Mouse (Mus musculus) common myeloid progenitor, adult 5-6 weeks (primary cell): ENCODE results near the gene Caln1. TPM values are rescaled to one million over a fixed set of nuclear protein-coding genes. Genes with fewer than 3 reads are reported as not detected.
A peak's percentile ranks its signal among the peaks of the same experiment; 100 is the strongest.

Experiments
- ATAC-seq: replicated peaks from 2 replicates; pipeline ENCODE4 v1.8.0; 2016; ENCODE audit warnings: low read depth, mild to moderate bottlenecking, moderate TSS enrichment, inconsistent platforms; ENCODE audit not compliant: poor library complexity, severe bottlenecking
- total RNA-seq: library from RNA; stranded (forward); fragments of 200-1000, 187-1606 nt; gene quantifications from 2 replicates; pipeline ENCODE4 v1.2.3, GENCODE M21; 2017

The Caln1 gene
- total RNA-seq, 1 experiment from 2014 or later, result not detected

DNA sequence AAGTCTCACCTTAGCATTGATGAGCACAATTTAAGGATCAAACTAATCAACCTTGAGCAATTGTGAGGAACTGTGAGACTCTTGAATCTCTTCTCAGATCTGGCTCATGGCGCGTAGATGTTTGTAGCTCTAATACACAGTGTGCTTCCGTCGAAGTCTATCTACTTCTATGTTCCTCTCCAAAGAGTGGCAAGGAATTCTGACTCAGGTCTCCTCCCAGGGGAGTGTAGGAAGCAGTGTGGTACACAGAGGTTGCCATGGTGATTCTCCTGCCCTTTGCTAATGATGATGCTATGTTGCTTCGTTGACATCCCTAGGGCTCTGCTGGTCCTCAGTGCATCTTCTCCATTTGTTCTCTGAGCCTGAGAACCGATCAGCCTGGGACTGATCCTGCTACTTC is 403.2 kb downstream of the Caln1 start:
- no peak for ATAC-seq

DNA sequence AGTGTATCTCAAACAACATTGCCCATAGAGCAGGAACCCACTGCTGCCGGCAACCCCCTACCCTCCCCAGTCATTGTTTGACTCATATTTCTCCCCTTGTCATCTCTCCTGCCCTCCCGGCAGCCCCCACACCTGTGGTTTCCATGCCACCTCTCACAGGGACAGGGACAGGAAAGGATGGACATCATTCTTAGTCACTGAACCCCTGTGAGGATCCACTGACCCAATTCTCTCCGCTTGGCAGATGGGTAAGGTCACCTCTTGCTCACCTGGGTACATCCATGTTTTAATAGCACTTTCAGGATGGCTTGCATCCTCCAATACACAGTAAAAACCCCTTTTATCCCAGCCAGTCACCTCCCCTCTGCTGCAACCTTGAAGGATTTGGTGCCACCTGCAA is 405.7 kb downstream of the Caln1 start:
- ATAC-seq, result no peak

DNA sequence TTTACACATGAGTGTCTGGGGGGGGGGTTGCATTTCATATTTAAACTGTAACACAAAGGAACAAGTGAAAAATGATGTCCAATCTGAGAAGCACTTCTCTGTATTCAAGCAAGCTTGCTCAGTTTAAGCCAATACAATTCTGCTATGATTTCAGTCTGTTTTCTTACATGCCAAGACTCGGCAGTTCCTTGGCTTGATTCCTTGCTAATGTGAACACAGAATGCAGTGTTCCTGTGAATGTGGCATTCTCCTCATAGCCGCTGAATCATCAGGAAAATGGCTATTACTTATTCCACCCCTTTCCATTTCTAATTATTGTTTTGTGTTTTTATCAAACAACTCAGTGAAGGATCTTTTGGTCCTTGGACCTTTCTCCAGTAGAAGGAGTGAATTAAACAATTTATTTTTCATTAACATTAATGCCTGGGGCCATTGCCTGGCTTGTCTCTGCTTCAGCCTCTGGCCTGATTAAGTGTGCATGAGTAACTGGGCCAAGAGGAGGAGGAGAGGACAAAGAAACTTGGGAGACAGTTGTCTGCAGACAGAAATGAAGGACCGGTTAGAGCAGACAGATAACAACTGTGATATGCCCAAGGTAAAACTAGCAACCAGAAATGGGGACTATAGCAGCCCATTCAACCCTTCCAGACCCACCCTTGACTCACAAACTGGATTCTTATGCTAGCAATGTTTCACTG is 423.6 kb downstream of the Caln1 start:
- no peak for ATAC-seq

DNA sequence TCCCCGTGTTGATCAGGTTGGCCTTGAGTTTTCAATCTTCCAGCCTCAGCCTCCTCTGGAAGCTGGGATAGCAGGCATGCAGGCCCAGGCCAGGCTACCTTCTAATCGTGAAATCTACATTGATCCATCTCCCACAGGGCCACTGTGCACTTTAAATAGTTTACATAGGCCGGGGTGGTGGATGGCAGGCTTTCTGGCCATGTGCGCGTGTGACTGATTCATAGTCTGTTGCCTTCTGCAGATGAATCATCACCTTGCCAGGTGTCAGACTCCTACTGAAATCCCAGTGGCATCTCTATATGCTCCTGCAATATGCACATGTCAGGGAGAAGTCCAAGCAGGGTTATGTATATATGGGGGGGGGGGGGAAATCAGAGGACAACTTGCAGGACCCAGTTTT is 428.5 kb downstream of the Caln1 start:
- no peak for ATAC-seq

DNA sequence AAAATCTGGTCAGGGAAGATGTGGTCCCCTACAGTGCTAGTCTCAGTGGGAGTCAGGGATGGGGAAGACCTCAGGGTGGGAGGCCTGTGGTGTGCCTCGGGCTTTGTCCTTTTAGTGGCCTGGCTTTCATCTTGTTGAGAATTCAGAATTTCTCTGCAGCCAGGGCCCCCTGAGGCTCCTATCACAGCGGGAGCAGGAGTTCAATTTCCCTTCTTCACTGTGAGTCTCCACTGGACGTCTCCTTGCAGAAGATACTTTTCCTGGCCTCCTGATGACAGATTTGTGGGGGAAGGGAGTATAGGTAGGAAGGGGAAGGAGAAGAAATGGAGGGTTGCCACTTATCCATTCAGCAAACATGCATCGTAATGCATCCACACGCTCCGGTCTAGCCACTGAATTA is 441.1 kb downstream of the Caln1 start:
- no peak for ATAC-seq

DNA sequence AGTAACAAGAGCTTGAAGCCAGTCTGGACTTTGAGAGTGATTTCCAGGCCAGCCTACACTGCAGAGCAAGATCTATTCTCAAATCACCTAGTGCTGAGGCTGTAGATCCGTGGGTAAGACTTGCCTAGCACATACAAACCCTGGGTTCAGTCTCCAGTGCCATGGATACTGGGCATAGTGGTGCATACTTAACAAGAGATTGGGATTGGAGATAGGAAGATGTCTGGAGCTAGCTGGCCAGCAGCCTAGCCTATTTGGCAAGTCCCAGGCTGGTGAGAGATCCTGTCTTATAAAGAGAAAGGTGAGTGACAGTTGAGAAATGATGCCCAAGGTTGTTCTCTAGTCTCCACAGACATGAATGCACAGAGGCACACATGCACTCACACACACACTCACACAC is 441.6 kb downstream of the Caln1 start:
- no peak for ATAC-seq

DNA sequence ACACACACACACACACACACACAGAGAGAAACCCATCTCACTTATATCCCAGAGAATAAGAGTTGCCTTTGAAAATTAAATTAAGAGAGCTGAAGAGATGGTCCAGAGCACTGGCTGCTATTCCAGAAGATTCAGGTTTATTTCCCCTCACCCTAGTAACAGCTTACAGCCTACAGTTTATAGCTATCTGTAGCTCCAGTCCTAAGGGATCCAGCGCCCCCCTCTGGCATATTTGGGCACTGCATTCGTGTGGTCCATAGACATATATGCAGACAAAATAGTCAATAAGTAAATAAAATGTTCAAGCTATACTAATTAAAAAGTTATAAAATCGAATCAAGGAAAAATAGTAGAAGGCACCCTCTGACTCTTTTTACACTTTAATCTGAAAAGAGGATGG is 442.0 kb downstream of the Caln1 start:
- no peak for ATAC-seq

DNA sequence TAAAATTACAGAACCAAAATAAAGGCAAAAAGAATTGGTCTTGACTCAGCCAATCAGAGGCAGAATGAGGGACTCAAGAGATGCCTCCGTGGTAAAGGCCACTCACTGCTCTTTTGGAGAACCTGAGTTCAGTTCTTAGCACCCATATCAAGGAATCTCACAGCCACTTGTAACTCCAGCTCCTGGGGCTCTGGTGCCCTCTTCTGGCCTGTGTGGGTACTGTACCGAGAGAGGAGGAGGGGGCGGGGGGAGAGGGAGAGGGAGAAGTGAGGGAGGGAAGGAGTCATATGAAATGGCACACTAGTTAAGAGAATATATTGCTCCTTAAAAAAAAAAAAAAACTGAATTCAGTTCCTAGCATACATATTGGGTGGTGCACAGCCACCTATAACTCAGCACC is 442.7 kb downstream of the Caln1 start:
- no peak for ATAC-seq

DNA sequence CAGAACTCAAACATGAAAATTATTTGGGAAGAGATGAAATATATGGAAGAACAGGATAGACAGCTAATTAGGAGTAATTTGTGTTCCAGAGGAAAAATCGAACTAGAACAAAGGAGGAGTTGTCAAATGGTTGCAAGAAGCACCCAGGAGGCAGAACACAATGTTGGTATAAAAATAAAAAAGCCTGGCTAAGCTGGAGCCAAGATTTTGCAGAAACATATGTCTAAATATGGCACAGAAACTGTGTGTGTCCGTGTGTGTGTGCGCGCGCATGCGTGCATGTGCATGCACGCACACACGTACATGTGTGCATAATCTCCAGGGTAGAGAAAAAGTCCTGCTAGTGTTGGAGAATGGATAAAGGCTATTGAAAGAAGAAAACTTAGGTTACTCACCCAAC is 443.3 kb downstream of the Caln1 start:
- no peak for ATAC-seq

DNA sequence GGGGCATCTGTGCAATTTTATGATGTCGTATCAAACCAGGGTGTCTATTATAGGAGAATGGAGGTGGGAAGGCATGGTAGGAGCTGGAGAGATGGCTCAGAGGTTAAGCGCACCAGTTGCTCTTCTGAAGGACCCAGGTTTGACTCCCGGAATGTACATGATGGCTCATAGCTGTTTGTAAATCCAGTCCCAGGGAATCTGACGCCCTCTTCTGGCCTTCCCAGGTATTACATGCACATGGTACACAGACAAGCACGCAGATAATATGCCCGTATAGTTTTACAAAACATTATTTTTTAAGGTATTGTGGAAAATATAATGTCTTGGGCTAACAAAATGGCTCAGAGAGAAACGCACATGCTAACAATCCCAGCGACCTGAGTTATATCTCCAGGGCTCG is 443.8 kb downstream of the Caln1 start:
- ATAC-seq, result no peak

DNA sequence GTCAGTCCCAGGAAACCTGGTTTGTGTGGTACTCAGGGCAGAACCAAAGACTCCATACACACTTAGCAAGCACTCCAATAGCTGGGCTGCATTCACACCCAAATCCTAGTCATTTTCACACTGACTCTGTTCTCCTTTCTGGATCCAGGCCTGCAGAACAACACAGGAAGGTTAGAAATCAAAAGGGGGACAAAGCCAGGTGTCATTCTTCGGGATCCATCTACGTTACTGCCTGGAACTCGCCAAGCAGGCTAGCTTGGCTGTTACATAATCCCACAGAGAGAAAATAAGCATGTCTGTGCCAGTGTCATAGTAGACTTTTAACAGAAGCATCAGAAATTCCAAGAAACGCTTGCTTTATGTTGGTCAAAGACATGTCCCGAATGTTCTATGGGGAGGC is 446.1 kb downstream of the Caln1 start:
- no peak for ATAC-seq

DNA sequence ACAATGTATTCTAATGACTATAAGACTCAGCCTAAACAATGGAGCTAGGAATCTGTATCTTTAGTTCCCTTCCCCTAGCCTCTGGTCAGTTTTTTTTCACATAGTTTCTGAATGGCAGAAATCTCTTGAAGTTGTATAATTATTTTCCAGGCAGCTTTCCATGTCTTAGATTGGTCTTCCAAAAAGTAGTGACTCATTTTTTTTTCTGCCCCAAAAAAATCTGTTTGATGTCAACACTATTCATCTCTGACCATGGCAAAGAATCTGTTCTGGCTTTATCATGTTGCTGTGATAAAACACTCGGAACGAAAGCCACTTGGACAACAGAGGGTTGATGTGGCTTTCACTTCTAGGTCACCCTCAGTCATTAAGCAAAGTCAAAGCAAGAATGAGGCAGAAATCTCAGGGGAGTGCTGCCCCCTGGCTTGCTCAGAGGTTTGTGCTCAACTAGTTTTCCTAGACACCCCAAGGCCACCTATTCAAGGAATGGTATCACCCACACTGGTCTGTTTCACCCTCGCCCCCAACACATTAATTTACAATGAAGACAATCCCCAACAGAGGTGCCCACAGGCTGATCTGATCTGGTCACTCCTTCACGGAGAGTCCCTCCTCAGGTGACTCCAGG is 450.9 kb downstream of the Caln1 start:
- no peak for ATAC-seq

DNA sequence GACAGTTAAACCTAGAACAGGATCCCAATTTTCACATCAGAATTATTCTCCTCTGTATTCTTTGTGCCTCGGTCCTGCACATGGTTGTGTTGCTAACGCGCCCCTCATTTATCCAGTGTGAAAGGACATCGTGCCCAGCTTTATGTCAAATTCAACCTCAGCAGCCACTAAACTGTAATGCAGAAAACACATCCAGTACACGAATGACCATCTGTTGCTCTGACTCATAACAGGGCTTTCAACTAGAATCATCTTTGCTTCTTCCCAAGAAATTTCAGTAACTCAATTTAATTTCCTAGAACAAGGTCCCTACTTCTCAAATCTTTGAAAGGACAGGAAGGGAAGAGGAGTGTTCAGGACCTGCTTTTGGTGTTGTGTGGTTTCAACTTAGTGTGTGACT is 451.4 kb downstream of the Caln1 start:
- no peak for ATAC-seq

DNA sequence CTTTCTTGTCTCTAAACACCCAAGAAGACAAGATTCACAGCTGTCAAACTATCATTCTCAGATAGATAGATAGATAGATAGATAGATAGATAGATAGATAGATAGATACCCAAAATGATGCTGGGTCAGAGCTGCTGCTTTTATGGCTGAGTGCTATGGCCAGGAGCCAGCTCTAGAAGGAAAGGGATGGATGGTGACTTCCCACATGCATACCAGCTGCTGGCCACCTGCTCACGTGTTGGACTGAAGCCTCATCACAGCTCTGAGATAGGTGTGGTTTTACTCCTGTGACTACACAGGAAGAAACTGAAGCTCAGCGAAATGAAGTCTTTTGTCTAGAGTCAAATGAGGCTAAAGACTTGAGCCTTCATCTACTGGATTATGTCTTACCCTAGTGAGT is 456.5 kb downstream of the Caln1 start:
- ATAC-seq, result no peak

DNA sequence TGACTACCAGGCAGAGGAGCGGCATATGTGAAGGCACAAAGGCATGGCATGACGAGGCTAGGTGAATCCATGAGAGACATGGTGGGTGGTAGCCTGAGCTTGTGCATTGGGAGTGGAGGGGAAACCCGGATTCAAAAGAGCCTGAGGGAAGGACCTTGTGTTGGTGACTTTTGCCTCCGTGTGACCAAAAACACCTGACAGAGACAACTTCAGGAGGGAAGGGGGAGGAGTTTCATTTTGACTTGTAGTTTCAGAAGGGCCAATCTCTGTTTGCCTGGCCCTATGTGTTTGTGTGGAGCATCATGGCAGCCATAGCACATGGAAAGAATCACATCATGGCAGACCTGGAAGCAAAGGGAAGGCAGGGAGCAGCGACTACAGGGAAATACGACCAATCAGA is 479.3 kb downstream of the Caln1 start:
- ATAC-seq, result no peak

DNA sequence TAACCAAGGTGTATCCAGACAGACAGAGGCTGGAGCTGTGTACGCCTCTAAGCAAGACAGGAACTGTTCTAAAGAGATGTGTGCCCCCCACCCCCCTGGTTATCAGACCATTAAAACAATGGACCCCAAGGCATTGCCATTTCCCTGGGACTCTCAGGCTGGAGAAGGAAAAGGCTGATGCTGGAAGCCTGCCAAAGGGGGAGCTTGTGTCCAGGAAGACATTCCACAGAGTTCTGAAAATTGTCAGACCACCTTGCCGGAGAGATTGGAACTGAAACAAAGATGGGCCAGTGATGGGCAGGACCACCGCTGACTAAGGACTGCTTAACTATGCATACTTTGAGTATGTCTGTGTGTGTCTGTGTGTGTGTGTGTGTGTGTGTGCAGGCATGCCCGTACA is 480.4 kb downstream of the Caln1 start:
- ATAC-seq, result no peak

DNA sequence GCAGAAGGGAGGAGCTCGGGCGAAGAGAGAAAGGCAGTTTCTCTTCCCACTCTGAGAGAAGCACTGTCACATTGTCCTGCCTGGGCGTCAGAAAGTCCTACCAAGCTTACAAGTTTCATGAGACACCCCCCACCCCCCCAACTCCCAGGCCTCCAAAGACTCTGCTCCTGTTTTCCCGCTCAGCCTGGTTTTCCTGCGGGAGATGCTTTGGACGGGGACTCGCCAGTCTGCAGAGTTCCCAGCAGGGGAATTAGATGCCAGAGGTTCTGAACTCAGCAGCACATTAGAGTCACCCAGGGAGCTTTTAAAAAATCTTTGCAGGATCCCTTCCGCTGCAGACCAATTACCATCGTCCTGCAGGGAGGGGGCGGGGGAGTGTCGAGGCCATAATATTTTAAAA is 482.9 kb downstream of the Caln1 start:
- 0 out of 2 replicates have a peak, but pooled peaks have one; percentile 16 for ATAC-seq

DNA sequence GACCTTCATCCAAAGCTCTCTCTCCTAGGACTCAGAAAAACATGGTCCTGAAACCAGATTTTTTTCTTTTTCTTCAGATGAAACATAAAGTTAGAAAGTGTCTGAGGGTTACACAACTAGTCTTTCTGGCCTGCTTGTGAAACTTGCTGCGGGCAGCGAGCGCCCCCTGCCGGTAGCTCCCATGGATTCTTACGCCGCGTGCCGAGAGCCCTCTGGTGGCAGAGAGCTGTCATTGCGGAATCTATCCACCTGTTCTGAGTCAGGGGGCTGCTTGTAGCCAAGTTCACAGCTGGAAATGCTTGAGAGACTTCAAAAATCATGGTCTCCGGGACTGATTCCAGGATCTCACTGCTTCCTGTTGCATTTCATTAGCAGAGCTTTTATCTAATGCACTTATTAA is 484.1 kb downstream of the Caln1 start:
- peak; percentile 92 for ATAC-seq

DNA sequence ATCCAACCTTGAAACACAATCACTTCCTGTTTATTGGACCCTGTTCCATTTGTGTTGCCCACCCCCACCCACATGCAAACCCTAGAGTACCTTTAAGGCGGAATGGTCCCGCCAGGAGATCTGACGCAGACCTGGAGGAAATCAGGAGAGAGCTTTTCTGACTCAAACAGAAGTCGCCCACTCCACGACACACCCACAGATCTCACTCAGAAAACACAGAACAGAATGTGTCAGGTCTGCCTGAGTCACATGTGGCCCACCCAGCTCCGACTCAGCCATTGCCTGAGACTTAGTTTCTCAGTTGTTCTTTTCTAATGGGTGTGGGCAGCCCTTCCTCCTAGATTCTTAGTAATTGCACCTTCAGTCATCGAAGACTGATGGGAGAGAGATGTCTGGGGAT is 485.2 kb downstream of the Caln1 start:
- ATAC-seq, result no peak

DNA sequence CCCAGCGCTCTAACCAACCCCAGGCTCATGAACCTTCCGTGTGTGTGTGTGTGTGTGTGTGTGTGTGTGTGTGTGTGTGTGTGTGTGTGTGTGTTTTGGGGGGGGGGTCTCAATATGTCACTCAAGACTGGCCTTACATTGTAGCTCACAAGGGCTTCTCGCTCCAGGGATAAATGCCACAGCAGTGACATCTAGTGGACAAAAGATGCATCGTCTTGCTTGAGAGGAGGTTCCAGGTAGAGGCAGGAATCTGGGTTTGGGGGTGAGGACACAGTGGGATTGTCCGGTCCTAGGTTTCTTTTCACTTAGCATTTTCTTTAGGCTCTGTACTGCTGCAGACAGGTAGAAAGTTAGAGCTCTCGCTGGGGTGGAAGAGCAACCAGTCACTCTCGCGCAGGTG is 488.9 kb downstream of the Caln1 start:
- ATAC-seq, result peak; percentile 68

DNA sequence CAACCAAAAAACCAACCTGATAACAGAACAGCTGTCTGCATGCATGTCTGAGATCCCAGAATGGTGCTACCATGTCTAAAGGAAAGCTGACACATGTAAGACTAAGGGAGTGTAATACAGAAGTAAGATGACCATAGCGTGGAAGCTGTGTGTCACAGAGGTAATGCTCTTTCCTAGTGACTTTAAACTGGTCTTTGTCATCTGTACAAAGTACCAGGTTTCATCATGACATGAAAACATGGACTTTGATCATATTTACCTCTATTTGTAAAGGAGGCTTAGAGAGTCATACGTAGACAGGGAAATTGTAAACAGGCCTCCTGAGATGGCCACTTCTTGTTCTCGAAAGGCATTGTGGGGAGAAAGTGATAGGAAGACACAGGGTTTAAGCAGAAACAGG is 489.5 kb downstream of the Caln1 start:
- ATAC-seq, result no peak

DNA sequence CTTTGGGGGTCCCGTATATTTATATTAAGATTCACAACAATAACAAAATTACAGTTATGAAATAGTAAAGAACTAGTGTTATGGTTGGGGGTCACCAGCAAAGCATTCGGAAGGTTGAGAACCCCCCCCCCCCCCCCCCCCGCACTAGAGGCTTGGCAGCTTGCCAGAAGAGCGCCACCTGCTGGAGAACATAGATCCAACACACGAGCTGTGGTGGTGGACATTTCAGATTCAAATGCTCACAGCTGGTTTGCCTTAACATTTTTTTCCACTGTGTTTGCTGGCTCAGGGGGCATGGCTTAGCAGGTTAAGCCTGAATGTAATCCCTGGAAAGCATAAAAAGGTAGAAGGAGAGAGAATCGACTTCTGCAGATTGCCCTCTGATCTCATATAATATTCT is 490.5 kb downstream of the Caln1 start:
- no peak for ATAC-seq
